Mouse (Mus musculus): ENCODE measurements around the gene Tbpl1. TPM values are rescaled to one million over a fixed set of nuclear protein-coding genes. Genes with fewer than 3 reads are reported as not detected.
A peak's percentile ranks its signal among the peaks of the same experiment; 100 is the strongest.

Gene Tbpl1
- 52.6 and 60.7 TPM in 2 replicates for polyA plus RNA-seq (2014; fragmentation: Nextera tagmentation; extraction: Ambion mirVana)

DNA sequence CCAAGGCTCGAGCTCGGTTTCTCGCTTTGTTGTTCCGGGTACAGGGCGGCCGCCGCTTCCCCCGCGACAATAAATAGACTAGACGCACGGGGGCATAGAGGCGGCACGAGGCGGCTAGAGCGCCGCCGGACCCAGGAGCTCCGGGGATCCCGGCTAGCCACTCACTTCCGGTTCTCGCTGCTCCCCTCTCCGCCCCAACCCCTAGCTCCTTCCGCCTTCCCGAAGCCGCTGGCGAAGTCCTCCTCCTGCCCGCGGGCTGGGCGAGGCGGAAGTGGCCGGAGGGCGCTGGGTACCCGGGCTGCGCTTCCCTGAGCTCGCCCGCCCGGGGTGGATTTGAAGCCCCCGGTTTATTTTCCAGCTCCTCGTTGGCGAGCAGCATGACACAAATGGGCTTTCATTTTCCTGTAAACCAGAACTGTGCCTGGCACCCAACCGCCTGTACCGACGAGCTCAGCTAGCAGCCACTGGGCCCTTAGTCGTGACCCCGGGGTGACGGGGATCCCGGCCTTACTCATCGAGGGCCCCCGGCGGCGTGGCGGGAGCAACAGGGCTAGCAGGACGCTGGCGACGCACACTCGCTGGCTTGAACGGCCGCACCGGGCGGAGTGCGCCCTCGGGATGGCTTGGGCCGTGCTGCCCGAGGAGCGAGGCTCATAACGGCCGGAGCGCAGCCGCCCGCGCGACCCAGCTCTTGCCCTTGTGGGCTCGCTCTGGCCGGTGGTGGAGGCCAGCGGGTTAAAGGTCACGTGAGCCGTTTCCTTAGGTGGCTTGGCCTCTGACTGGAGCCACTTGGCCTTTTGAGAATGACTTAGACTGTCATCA is at the start of gene Tbpl1:
Tbpl1 (minus strand) TSS at position 667 of the 822 bp plus-strand sequence.
- Histone ChIP-seq H3K4me1 (replicated peaks; ENCODE audit: control insufficient read depth, insufficient read depth, low read length) (peaks cover 22% of the 10 kb centered on the region), H3K27ac (ENCODE audit: low read depth) (peak within 1 kb of the TSS; percentile 84), H3K36me3 (ENCODE audit: control insufficient read depth, insufficient read depth, low read length) (no peaks in the 10 kb centered on the region), H3K4me2 (ENCODE audit: low read length) (peak within 1 kb of the TSS; percentile 96), H3K9ac (ENCODE audit: low read length) (peak within 1 kb of the TSS; percentile 95), H3K9me3 (ENCODE audit: control insufficient read depth, low read length) (no peaks in the 10 kb centered on the region), H3K4me3 (ENCODE audit: low read depth, low read length) (peak within 1 kb of the TSS; percentile 98), H3K27me3 (replicated peaks; ENCODE audit: control insufficient read depth, insufficient read depth, low read length) (no peaks in the 10 kb centered on the region)
- WGBS, result under 1% methylated on average over 75 of the region's 77 CpGs
- DNase-seq (ENCODE audit: low spot score) (peak; percentile 95), ATAC-seq (replicated peaks; ENCODE audit: low FRiP score, low TSS enrichment, low read depth) (peak; percentile 98)

DNA sequence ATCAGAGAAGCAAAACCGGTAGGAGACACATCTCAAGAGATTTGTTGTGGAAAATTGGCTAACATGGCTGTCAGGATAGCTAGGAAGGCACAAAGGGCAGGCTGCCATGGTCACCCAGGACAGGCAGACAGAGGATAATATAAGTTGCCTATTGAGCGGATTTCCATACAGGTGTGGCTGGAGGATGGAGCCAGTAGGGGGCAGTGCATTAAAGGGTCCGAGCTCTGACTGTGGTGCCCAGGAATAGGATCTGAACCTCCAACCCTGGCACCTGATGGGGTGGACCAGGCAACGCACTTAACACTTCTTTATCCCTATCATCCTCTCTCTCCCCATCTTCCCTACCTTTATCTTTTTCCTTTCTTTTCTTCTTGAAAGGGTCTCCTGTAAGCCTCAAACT is 49.7 kb upstream of the Tbpl1 start:
- ATAC-seq (replicated peaks; ENCODE audit: low FRiP score, low TSS enrichment, low read depth), result no peak
- H3K4me2 ChIP-seq (ENCODE audit: low read length), result no peak overlapping the region
- no peak for DNase-seq (ENCODE audit: low spot score)
- no peaks in the 10 kb centered on the region for H3K36me3 ChIP-seq (ENCODE audit: control insufficient read depth, insufficient read depth, low read length)
- H3K27me3 ChIP-seq (replicated peaks; ENCODE audit: control insufficient read depth, insufficient read depth, low read length), result no peaks in the 10 kb centered on the region
- H3K4me1 ChIP-seq (replicated peaks; ENCODE audit: control insufficient read depth, insufficient read depth, low read length), result no peaks in the 10 kb centered on the region; the same call in 1 of the 2 replicates
- 39% methylated on average over 4 of the region's 4 CpGs for WGBS
- H3K4me3 ChIP-seq (ENCODE audit: low read depth, low read length), result no peak overlapping the region
- H3K9me3 ChIP-seq (ENCODE audit: control insufficient read depth, low read length), result no peaks in the 10 kb centered on the region
- H3K27ac ChIP-seq (ENCODE audit: low read depth), result no peak overlapping the region
- no peak overlapping the region for H3K9ac ChIP-seq (ENCODE audit: low read length)

DNA sequence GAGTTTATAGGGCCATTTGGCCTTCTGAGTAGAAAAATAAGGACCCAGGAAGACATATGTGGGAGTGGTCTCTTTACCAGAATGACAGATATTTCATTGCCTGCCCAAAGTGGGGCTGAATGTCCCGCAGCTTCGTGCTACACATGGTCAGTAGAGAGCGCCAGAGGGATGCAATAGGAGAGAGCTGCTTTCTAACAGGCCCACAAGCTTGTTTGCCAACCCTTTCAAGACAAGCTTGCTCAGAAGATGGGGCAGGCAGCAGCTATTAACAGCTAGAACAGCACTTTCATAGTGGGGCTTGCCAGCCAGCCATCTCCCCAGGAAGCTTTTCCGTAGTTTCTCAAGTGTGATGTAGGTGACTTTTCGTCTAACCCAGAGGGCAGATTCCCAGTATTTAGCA is 46.2 kb upstream of the Tbpl1 start:
- ATAC-seq (replicated peaks; ENCODE audit: low FRiP score, low TSS enrichment, low read depth) (no peak), DNase-seq (ENCODE audit: low spot score) (peak; percentile 67)
- 14% methylated on average over 5 of the region's 5 CpGs for WGBS
- Histone ChIP-seq H3K27ac (ENCODE audit: low read depth) (no peak overlapping the region), H3K9ac (ENCODE audit: low read length) (no peak overlapping the region), H3K36me3 (ENCODE audit: control insufficient read depth, insufficient read depth, low read length) (no peaks in the 10 kb centered on the region), H3K4me3 (ENCODE audit: low read depth, low read length) (no peak overlapping the region), H3K4me2 (ENCODE audit: low read length) (no peak overlapping the region), H3K9me3 (ENCODE audit: control insufficient read depth, low read length) (no peaks in the 10 kb centered on the region), H3K27me3 (replicated peaks; ENCODE audit: control insufficient read depth, insufficient read depth, low read length) (no peaks in the 10 kb centered on the region), H3K4me1 (replicated peaks; ENCODE audit: control insufficient read depth, insufficient read depth, low read length) (no peaks in the 10 kb centered on the region; the same call in 1 of the 2 replicates)

DNA sequence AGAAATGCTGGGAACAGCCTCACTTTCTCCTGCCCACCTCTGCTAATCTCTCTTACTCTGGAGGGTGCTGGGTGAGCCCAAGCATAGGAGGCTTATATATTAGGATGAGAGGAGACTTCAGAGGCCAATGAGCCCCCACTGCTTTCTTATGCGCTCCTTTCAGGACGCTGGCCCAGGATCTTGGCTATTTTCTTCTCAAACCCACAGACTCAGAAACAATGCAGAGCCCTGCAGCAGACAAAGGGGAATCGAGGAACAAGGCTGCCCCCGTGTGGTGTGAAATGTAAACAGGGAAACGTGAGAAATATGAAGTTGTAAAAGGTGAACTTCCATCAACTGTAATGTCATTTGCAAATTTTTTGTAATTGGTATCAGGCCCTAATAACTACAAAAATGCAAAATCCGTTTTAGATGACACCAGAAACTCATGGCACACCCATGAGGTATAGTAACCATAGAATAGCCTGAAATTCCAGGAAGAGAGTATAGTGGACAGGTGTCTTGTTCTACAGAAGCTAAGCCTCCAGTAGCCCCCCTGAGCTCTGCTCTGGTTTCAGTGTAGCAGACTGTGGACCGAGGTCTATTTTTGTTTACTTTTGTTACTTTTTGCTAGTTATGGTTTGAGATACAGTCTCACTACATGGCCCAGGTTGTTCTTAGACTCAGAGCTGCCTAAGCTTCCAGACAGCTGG is 44.4 kb upstream of the Tbpl1 start:
- Histone ChIP-seq H3K9ac (ENCODE audit: low read length) (no peak overlapping the region), H3K4me2 (ENCODE audit: low read length) (no peak overlapping the region), H3K4me1 (replicated peaks; ENCODE audit: control insufficient read depth, insufficient read depth, low read length) (no peaks in the 10 kb centered on the region; the same call in 1 of the 2 replicates), H3K4me3 (ENCODE audit: low read depth, low read length) (no peak overlapping the region), H3K36me3 (ENCODE audit: control insufficient read depth, insufficient read depth, low read length) (no peaks in the 10 kb centered on the region), H3K9me3 (ENCODE audit: control insufficient read depth, low read length) (no peaks in the 10 kb centered on the region), H3K27me3 (replicated peaks; ENCODE audit: control insufficient read depth, insufficient read depth, low read length) (no peaks in the 10 kb centered on the region), H3K27ac (ENCODE audit: low read depth) (no peak overlapping the region)
- DNase-seq (ENCODE audit: low spot score), result peak; percentile 80
- ATAC-seq (replicated peaks; ENCODE audit: low FRiP score, low TSS enrichment, low read depth), result no peak
- 15% methylated on average over 7 of the region's 7 CpGs for WGBS

DNA sequence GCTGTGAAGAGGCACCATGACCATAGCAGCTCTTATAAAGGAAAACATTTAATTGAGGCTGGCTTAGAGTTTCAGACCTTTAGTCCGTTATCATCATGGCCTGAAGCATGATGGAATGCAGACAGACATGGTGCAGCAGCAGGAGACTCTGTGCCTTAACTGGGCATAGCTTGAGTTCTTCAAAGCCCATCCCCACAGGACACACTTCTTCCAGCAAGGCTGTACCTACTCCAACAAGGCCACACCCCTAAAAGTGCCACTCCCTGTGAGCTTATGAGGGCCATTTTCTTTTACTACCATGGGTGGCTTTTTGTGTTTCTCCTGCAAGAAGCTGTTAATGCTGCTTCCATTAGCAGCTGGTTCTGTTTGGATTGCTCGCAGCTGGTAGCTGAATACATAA is 43.7 kb upstream of the Tbpl1 start:
- Histone ChIP-seq H3K4me2 (ENCODE audit: low read length) (no peak overlapping the region), H3K4me3 (ENCODE audit: low read depth, low read length) (no peak overlapping the region), H3K9me3 (ENCODE audit: control insufficient read depth, low read length) (no peaks in the 10 kb centered on the region), H3K36me3 (ENCODE audit: control insufficient read depth, insufficient read depth, low read length) (no peaks in the 10 kb centered on the region), H3K4me1 (replicated peaks; ENCODE audit: control insufficient read depth, insufficient read depth, low read length) (no peaks in the 10 kb centered on the region), H3K27me3 (replicated peaks; ENCODE audit: control insufficient read depth, insufficient read depth, low read length) (no peaks in the 10 kb centered on the region), H3K9ac (ENCODE audit: low read length) (no peak overlapping the region), H3K27ac (ENCODE audit: low read depth) (no peak overlapping the region)
- peak; percentile 43 for DNase-seq (ENCODE audit: low spot score)
- no peak for ATAC-seq (replicated peaks; ENCODE audit: low FRiP score, low TSS enrichment, low read depth)
- 74% methylated on average over 2 of the region's 2 CpGs for WGBS

DNA sequence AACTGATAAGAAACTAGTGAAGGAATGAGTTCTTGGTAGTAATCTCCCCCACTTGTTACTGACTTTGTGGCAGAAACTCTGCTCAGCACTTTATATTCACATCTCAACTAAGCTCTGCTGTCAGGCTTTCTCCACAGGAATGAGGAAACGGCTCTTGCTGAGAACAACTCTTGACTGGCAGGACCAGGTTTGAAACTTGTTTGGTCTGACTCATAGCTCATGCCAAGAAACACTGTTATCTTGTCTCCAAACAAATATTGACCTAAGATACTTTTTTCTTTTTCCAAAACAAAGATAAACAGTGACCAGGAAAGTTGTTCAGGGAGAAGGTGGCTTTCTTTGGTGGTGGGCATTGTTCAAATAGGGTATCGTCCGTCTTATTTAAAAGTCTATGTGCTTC is 42.9 kb upstream of the Tbpl1 start:
- Histone ChIP-seq H3K4me1 (replicated peaks; ENCODE audit: control insufficient read depth, insufficient read depth, low read length) (no peaks in the 10 kb centered on the region), H3K9ac (ENCODE audit: low read length) (no peak overlapping the region), H3K4me3 (ENCODE audit: low read depth, low read length) (no peak overlapping the region), H3K27ac (ENCODE audit: low read depth) (no peak overlapping the region), H3K27me3 (replicated peaks; ENCODE audit: control insufficient read depth, insufficient read depth, low read length) (no peaks in the 10 kb centered on the region), H3K9me3 (ENCODE audit: control insufficient read depth, low read length) (no peaks in the 10 kb centered on the region), H3K4me2 (ENCODE audit: low read length) (no peak overlapping the region), H3K36me3 (ENCODE audit: control insufficient read depth, insufficient read depth, low read length) (no peaks in the 10 kb centered on the region)
- no peak for ATAC-seq (replicated peaks; ENCODE audit: low FRiP score, low TSS enrichment, low read depth)
- 69% methylated on average over 3 of the region's 3 CpGs for WGBS
- no peak for DNase-seq (ENCODE audit: low spot score)

DNA sequence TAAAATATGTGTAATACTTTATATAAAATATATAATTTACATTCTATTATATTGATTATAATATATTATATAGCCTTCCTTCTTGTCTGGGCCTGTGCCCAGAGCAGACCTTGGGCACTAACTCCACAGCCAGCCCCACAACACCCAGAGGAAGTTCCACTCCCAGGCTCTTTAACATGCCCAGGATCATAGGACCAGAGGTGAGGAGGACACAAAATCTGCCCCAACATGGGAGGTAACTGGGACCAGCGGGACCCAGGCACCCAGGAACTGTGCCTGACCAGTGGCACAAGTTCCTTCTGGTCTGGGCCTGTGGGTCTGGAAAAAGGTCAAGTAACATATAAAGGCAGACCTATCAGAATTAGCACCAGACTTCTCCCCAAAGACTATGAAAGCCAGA is 22.5 kb upstream of the Tbpl1 start:
- H3K4me3 ChIP-seq (ENCODE audit: low read depth, low read length), result no peak overlapping the region
- WGBS, result 92% methylated on average over 1 of the region's 1 CpGs
- no peaks in the 10 kb centered on the region for H3K9me3 ChIP-seq (ENCODE audit: control insufficient read depth, low read length)
- ATAC-seq (replicated peaks; ENCODE audit: low FRiP score, low TSS enrichment, low read depth) (no peak), DNase-seq (ENCODE audit: low spot score) (no peak)
- no peaks in the 10 kb centered on the region for H3K4me1 ChIP-seq (replicated peaks; ENCODE audit: control insufficient read depth, insufficient read depth, low read length)
- H3K9ac ChIP-seq (ENCODE audit: low read length), result no peak overlapping the region
- H3K4me2 ChIP-seq (ENCODE audit: low read length), result no peak overlapping the region
- H3K36me3 ChIP-seq (ENCODE audit: control insufficient read depth, insufficient read depth, low read length), result no peaks in the 10 kb centered on the region
- H3K27ac ChIP-seq (ENCODE audit: low read depth), result no peak overlapping the region
- H3K27me3 ChIP-seq (replicated peaks; ENCODE audit: control insufficient read depth, insufficient read depth, low read length), result no peaks in the 10 kb centered on the region

DNA sequence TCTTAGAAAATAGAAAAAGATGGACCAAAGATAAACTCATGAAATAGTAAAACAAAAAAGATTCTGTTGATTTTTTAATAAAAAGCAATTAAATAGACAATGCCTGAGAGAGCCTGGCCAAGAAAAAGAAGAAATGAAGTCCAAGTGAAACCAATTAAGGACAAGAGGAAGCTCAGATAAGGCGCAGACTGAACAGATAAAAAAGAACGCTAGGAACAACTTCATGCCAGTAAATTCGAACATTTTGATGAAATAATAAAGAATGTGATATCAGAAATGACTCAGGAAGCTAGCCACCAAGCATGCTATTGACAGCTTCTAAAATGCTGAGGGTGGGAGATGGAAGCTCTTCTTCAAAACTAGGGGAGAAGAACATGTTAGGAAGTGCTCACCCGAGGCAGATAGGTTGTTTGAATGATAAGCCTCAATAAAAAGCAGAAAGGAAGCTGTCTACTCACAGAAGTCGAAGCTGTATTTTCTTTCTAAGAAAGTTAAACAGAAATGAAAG is 19.5 kb upstream of the Tbpl1 start:
- Histone ChIP-seq H3K9ac (ENCODE audit: low read length) (no peak overlapping the region), H3K9me3 (ENCODE audit: control insufficient read depth, low read length) (no peaks in the 10 kb centered on the region), H3K27me3 (replicated peaks; ENCODE audit: control insufficient read depth, insufficient read depth, low read length) (no peaks in the 10 kb centered on the region), H3K27ac (ENCODE audit: low read depth) (no peak overlapping the region), H3K36me3 (ENCODE audit: control insufficient read depth, insufficient read depth, low read length) (no peaks in the 10 kb centered on the region), H3K4me3 (ENCODE audit: low read depth, low read length) (no peak overlapping the region), H3K4me2 (ENCODE audit: low read length) (no peak overlapping the region), H3K4me1 (replicated peaks; ENCODE audit: control insufficient read depth, insufficient read depth, low read length) (no peaks in the 10 kb centered on the region)
- WGBS, result 60% methylated on average over 5 of the region's 5 CpGs
- ATAC-seq (replicated peaks; ENCODE audit: low FRiP score, low TSS enrichment, low read depth) (no peak), DNase-seq (ENCODE audit: low spot score) (no peak)

All from intestine, embryonic 14.5 days (tissue).